Comparison of ENCODE assay signal across 8 mouse cellular contexts in the genomic region with DNA sequence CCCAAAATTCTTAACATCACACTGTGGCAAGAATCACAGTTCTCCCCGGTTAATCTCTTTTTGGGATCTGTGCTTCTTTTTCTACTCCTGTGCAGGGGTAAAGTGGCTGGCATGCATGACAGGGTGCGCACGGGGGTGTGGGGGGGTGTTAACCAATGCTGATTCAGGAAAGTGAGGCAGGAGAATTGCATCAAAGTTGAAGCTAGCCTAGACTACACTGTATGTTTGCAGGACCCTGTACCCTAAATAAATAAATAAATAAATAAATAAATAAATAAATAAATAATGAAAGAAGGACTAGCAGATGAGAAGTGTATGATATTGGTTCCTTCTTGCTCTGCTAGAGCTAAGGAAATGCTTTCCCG. TPM values are rescaled to one million over a fixed set of nuclear protein-coding genes. Genes with fewer than 3 reads are reported as not detected.
DNase-seq lines count a peak whose midpoint lies in the region; ATAC-seq and TF ChIP-seq lines count a peak whose summit lies in the region.

No protein-coding gene starts in this region.

- no peaks in the 10 kb centered on the region for H3K27me3 ChIP-seq in heart, adult 2 months (ENCODE audit: control insufficient read depth, insufficient read depth, low read length)
- peaks cover 2% of the 10 kb centered on the region; the same call in 1 of the 2 replicates for H3K27me3 ChIP-seq in spleen, adult 2 months (ENCODE audit: control insufficient read depth, insufficient read depth, low read length)
- H3K27me3 ChIP-seq in liver, embryonic 14.5 days (ENCODE audit: control insufficient read depth, insufficient read depth, low read length) = peaks cover 12% of the 10 kb centered on the region

- DNase-seq in heart, adult 2 months = no peak
- no peak for DNase-seq in heart, adult 9 months (ENCODE audit: low spot score in 2 of 2)
- no peak for DNase-seq in spleen, adult 2 months (ENCODE audit: low read depth in 1 of 2, low spot score in 2 of 2)
- no peak for DNase-seq in spleen, postnatal 10 days (ENCODE audit: low spot score in 2 of 2)
- DNase-seq in liver, embryonic 14.5 days (ENCODE audit: low read depth in 3 of 3, low spot score in 3 of 3) = no peak
- DNase-seq in B cell, adult 2 months = no peak
- no peak for DNase-seq in right cerebral cortex, postnatal 14 days

- no peaks in the 10 kb centered on the region for H3K9me3 ChIP-seq in liver, embryonic 14.5 days (ENCODE audit: control insufficient read depth, low read length)

- TF ChIP-seq CTCF in heart, adult 2 months (IDR thresholded peaks at IDR 0.05) = no peak
- TF ChIP-seq CTCF in spleen, adult 2 months (IDR thresholded peaks at IDR 0.05; ENCODE audit: extremely low read depth, insufficient read depth, insufficient read length, insufficient replicate concordance) = no peak
- TF ChIP-seq CTCF in liver, embryonic 14.5 days (IDR thresholded peaks at IDR 0.05; ENCODE audit: low read depth) = no peak

- ATAC-seq in liver, embryonic 14.5 days (ENCODE audit: insufficient read depth) = no peak
- no peak for ATAC-seq in megakaryocyte progenitor cell, adult 5-6 weeks (replicated peaks; ENCODE audit: poor library complexity)

- H3K4me2 ChIP-seq in liver, embryonic 14.5 days (ENCODE audit: low read depth) = peak overlapping the region; percentile 48

- no peak for TF ChIP-seq POLR2A in heart, adult 2 months (IDR thresholded peaks at IDR 0.05; ENCODE audit: insufficient read depth, low read depth, low read length)
- TF ChIP-seq POLR2A in spleen, adult 2 months (IDR thresholded peaks at IDR 0.05; ENCODE audit: low read depth, low read length) = no peak

- H3K9ac ChIP-seq in heart, adult 2 months (ENCODE audit: low read depth, low read length) = no peak overlapping the region; the same call in 1 of the 2 replicates
- H3K9ac ChIP-seq in liver, embryonic 14.5 days (replicated peaks) = no peak overlapping the region

- H3K4me3 ChIP-seq in heart, adult 2 months = peak overlapping the region; percentile 79
- H3K4me3 ChIP-seq in spleen, adult 2 months (ENCODE audit: extremely low read depth, insufficient read depth, insufficient read length) = peak overlapping the region; percentile 49; the same call in 1 of the 2 replicates
- H3K4me3 ChIP-seq in liver, embryonic 14.5 days (ENCODE audit: insufficient read depth in 1 of 2, low read depth in 2 of 2, low read length in 2 of 2) = peak overlapping the region in 1 of 2 experiments; percentile 61; a peak in 2 of 4 replicates

- H3K79me2 ChIP-seq in heart, adult 2 months (replicated peaks; ENCODE audit: control insufficient read depth, insufficient read depth, low read length) = no peaks in the 10 kb centered on the region

- H3K4me1 ChIP-seq in heart, adult 2 months (ENCODE audit: control insufficient read depth, insufficient read depth, low read length) = peaks cover 11% of the 10 kb centered on the region
- peaks cover 4% of the 10 kb centered on the region; the same call in 1 of the 2 replicates for H3K4me1 ChIP-seq in spleen, adult 2 months (ENCODE audit: control insufficient read depth, insufficient read depth, insufficient read length)
- peaks cover 0 to 15% of the 10 kb centered on the region in 2 experiments; a peak in 3 of 4 replicates for H3K4me1 ChIP-seq in liver, embryonic 14.5 days (replicated peaks; ENCODE audit: control insufficient read depth in 2 of 2, insufficient read depth in 2 of 2, low read length in 1 of 2)

- H3K27ac ChIP-seq in heart, adult 2 months = peak overlapping the region; percentile 68
- H3K27ac ChIP-seq in spleen, adult 2 months (ENCODE audit: insufficient read depth, low read length) = no peak overlapping the region
- H3K27ac ChIP-seq in liver, embryonic 14.5 days = no peak overlapping the region

- WGBS in heart, adult 2 months = 15% methylated on average over 4 of the region's 4 CpGs
- WGBS in spleen, adult 2 months = 52% methylated on average over 4 of the region's 4 CpGs
- WGBS in liver, embryonic 14.5 days (ENCODE audit: insufficient replicate concordance) = 23% methylated on average over 4 of the region's 4 CpGs

- H3K36me3 ChIP-seq in heart, adult 2 months (ENCODE audit: control insufficient read depth, insufficient read depth, low read length) = peaks cover 2% of the 10 kb centered on the region
- H3K36me3 ChIP-seq in spleen, adult 2 months (ENCODE audit: control insufficient read depth, insufficient read depth, low read length) = no peaks in the 10 kb centered on the region
- no peaks in the 10 kb centered on the region for H3K36me3 ChIP-seq in liver, embryonic 14.5 days (replicated peaks; ENCODE audit: control insufficient read depth, insufficient read depth, low read depth)

- intact Hi-C loops in heart, adult 2 months (cut with DNase I) = no loop called here

- TF ChIP-seq EP300 in heart, adult 2 months (IDR thresholded peaks at IDR 0.05; ENCODE audit: insufficient read depth, low read depth, low read length) = no peak
- TF ChIP-seq EP300 in liver, embryonic 14.5 days (IDR thresholded peaks at IDR 0.05; ENCODE audit: low read depth) = no peak

RNA-seq across cellular contexts. Expression of gene Bace1, which starts 0.3 kb away (rescaled TPM):
- 10 to 100 TPM; 29.5 to 30.6 TPM for total RNA-seq in heart, adult 2 months (2021)
- 22.7 and 25.3 TPM in 2 replicates for polyA plus RNA-seq in heart, adult 2 months (2012; rRNA removed)
- 6.9 and 8.1 TPM in 2 replicates for polyA plus RNA-seq in spleen, adult 2 months (2012; rRNA removed)
- polyA plus RNA-seq in liver, embryonic 14.5 days (2012; rRNA removed) = 3.1 and 3.4 TPM in 2 replicates
- 3.6 and 4.2 TPM in 2 replicates for polyA plus RNA-seq in liver, embryonic 14.5 days (2014; fragmentation: Nextera tagmentation; extraction: Ambion mirVana)
- total RNA-seq in megakaryocyte progenitor cell, adult 5-6 weeks (2015) = 29.5 and 31.0 TPM in 2 replicates
- 33.4 and 44.1 TPM in 2 replicates for total RNA-seq in megakaryocyte progenitor cell, adult 5-6 weeks (2017)

RNA-seq across cellular contexts. Expression of gene Cep164, which starts 9.6 kb away (rescaled TPM):
- 1 to 10 TPM; 6.0 to 6.2 TPM for total RNA-seq in heart, adult 2 months (2021)
- polyA plus RNA-seq in heart, adult 2 months (2012; rRNA removed) = 6.0 and 7.4 TPM in 2 replicates
- polyA plus RNA-seq in spleen, adult 2 months (2012; rRNA removed) = 19.5 and 19.6 TPM in 2 replicates
- polyA plus RNA-seq in liver, embryonic 14.5 days (2012; rRNA removed) = 4.9 and 5.7 TPM in 2 replicates
- polyA plus RNA-seq in liver, embryonic 14.5 days (2014; fragmentation: Nextera tagmentation; extraction: Ambion mirVana) = 3.7 and 4.0 TPM in 2 replicates
- 9.7 and 15.5 TPM in 2 replicates for total RNA-seq in megakaryocyte progenitor cell, adult 5-6 weeks (2015)
- total RNA-seq in megakaryocyte progenitor cell, adult 5-6 weeks (2017) = 16.2 and 19.8 TPM in 2 replicates
